Comparison of ENCODE assay signal across 9 mouse cellular contexts in genomic region chr4:149780565-149781356, GRCm38 (mm10). TPM values are rescaled to one million over a fixed set of nuclear protein-coding genes. Genes with fewer than 3 reads are reported as not detected.
DNase-seq lines count a peak whose midpoint lies in the region; ATAC-seq and TF ChIP-seq lines count a peak whose summit lies in the region.
"Had no signal": no experiment of that assay in that cellular context is flagged by ENCODE, and none has a peak within 500 bp of the region (broad histone marks: within the 10 kb centered on the region; RNA-seq: fewer than 3 reads in every experiment).

No protein-coding gene starts in this region.

- H3K4me2 ChIP-seq in lung, embryonic 14.5 days: no peak overlapping the region
- H3K4me2 ChIP-seq in midbrain, embryonic 16.5 days (ENCODE audit: low read length): no peak overlapping the region
- H3K4me2 ChIP-seq: embryonic facial prominence, embryonic 15.5 days had no signal

- WGBS in lung, embryonic 14.5 days: 36% methylated on average over 13 of the region's 13 CpGs
- WGBS in lung, adult 2 months: 23% methylated on average over 13 of the region's 13 CpGs
- 15% methylated on average over 13 of the region's 13 CpGs for WGBS in liver, adult 2 months
- WGBS in midbrain, embryonic 16.5 days: 81% methylated on average over 13 of the region's 13 CpGs

- H3K79me2 ChIP-seq in liver, adult 2 months (ENCODE audit: control insufficient read depth, insufficient read depth, low read length): no peaks in the 10 kb centered on the region

- H3K36me3 ChIP-seq in lung, embryonic 14.5 days (ENCODE audit: insufficient read depth): no peaks in the 10 kb centered on the region
- H3K36me3 ChIP-seq in liver, adult 2 months (ENCODE audit: control insufficient read depth, insufficient read depth, low read length): no peaks in the 10 kb centered on the region
- H3K36me3 ChIP-seq in splenic B cell, adult 2 months (ENCODE audit: control insufficient read depth, insufficient read depth, low read length, poor library complexity, severe bottlenecking): no peaks in the 10 kb centered on the region
- no peaks in the 10 kb centered on the region for H3K36me3 ChIP-seq in midbrain, embryonic 16.5 days (ENCODE audit: control insufficient read depth, insufficient read depth, low read length)
- H3K36me3 ChIP-seq: embryonic facial prominence, embryonic 15.5 days had no signal

- H3K27ac ChIP-seq in lung, embryonic 14.5 days (ENCODE audit: low read depth): no peak overlapping the region
- H3K27ac ChIP-seq in liver, adult 2 months (replicated peaks; ENCODE audit: insufficient read depth, low read depth, low read length): peak overlapping the region; percentile 61
- no peak overlapping the region for H3K27ac ChIP-seq in midbrain, embryonic 16.5 days (ENCODE audit: low read length)
- H3K27ac ChIP-seq: embryonic facial prominence, embryonic 15.5 days had no signal

- H3K9me3 ChIP-seq in lung, embryonic 14.5 days (ENCODE audit: low read depth, low read length): no peaks in the 10 kb centered on the region
- H3K9me3 ChIP-seq in midbrain, embryonic 16.5 days (replicated peaks; ENCODE audit: control insufficient read depth, low read length, poor library complexity, severe bottlenecking): no peaks in the 10 kb centered on the region
- H3K9me3 ChIP-seq: embryonic facial prominence, embryonic 15.5 days had no signal

- TF ChIP-seq POLR2A in lung, adult 2 months (IDR thresholded peaks at IDR 0.05; ENCODE audit: borderline replicate concordance, extremely low read depth, low read depth, low read length): no peak
- TF ChIP-seq POLR2A in liver, adult 2 months (IDR thresholded peaks at IDR 0.05; ENCODE audit: extremely low read depth, insufficient read depth, low read length): no peak

- ATAC-seq in lung, embryonic 14.5 days (ENCODE audit: insufficient read depth): no peak; the same call in 1 of the 2 replicates
- ATAC-seq in activated CD4-positive, CD25-positive, alpha-beta regulatory T cell, adult 4 months: peak; percentile 36
- no peak for ATAC-seq in cerebellum, adult (ENCODE audit: insufficient number of reproducible peaks, low FRiP score, low TSS enrichment)
- no peak for ATAC-seq in midbrain, embryonic 16.5 days

- no peak overlapping the region for H3K9ac ChIP-seq in lung, embryonic 14.5 days
- no peak overlapping the region for H3K9ac ChIP-seq in liver, adult 2 months (ENCODE audit: low read depth, low read length)
- no peak overlapping the region for H3K9ac ChIP-seq in midbrain, embryonic 16.5 days (ENCODE audit: low read depth, low read length)
- H3K9ac ChIP-seq: embryonic facial prominence, embryonic 15.5 days had no signal

- no peak overlapping the region for H3K4me3 ChIP-seq in lung, embryonic 14.5 days (ENCODE audit: low read depth, low read length)
- no peak overlapping the region for H3K4me3 ChIP-seq in lung, adult 2 months (replicated peaks; ENCODE audit: extremely low read depth, low read depth, low read length)
- H3K4me3 ChIP-seq in liver, adult 2 months (ENCODE audit: insufficient read depth, low read depth, low read length): no peak overlapping the region
- no peak overlapping the region for H3K4me3 ChIP-seq in midbrain, embryonic 16.5 days (ENCODE audit: low read depth, low read length)
- H3K4me3 ChIP-seq: embryonic facial prominence, embryonic 15.5 days had no signal

- DNase-seq in lung, embryonic 14.5 days: peak; percentile 79
- DNase-seq in lung, adult 2 months: no peak
- DNase-seq in liver, adult 2 months (ENCODE audit: extremely low read depth, low read depth, low spot score): peak; percentile 94
- DNase-seq in splenic B cell, adult 2 months (ENCODE audit: low read depth, low spot score): peak; percentile 84
- DNase-seq in kidney, adult 11 months: no peak

- TF ChIP-seq CTCF in lung, embryonic 14.5 days (IDR thresholded peaks at IDR 0.05; ENCODE audit: low read depth): no peak
- TF ChIP-seq CTCF in lung, adult 2 months (IDR thresholded peaks at IDR 0.05; ENCODE audit: insufficient read depth, low read length): no peak
- TF ChIP-seq CTCF in liver, adult 2 months (IDR thresholded peaks at IDR 0.05; ENCODE audit: low read depth, low read length): no peak

- no peaks in the 10 kb centered on the region for H3K27me3 ChIP-seq in lung, embryonic 14.5 days (ENCODE audit: insufficient read depth, low read length)
- H3K27me3 ChIP-seq in liver, adult 2 months (ENCODE audit: control insufficient read depth, insufficient read depth, low read length): no peaks in the 10 kb centered on the region
- H3K27me3 ChIP-seq in splenic B cell, adult 2 months (ENCODE audit: control insufficient read depth, insufficient read depth, low read length, poor library complexity, severe bottlenecking): no peaks in the 10 kb centered on the region; the same call in 1 of the 2 replicates
- H3K27me3 ChIP-seq in midbrain, embryonic 16.5 days (ENCODE audit: control insufficient read depth, insufficient read depth, low read depth, low read length): no peaks in the 10 kb centered on the region

- peaks cover 7% of the 10 kb centered on the region; the same call in 1 of the 2 replicates for H3K4me1 ChIP-seq in lung, embryonic 14.5 days (ENCODE audit: insufficient read depth)
- peaks cover 20% of the 10 kb centered on the region for H3K4me1 ChIP-seq in lung, adult 2 months (ENCODE audit: control insufficient read depth, insufficient read depth, low read length)
- H3K4me1 ChIP-seq in liver, adult 2 months (ENCODE audit: control insufficient read depth, insufficient read depth, low read length): peaks cover 31% of the 10 kb centered on the region
- H3K4me1 ChIP-seq in midbrain, embryonic 16.5 days (ENCODE audit: control insufficient read depth, insufficient read depth, low read length): no peaks in the 10 kb centered on the region
- H3K4me1 ChIP-seq: embryonic facial prominence, embryonic 15.5 days had no signal

RNA-seq across cellular contexts. Expression of gene Slc25a33, which starts 6.7 kb away (rescaled TPM):
- 8.7 and 9.6 TPM in 2 replicates for polyA plus RNA-seq in lung, embryonic 14.5 days (2014; fragmentation: Nextera tagmentation; extraction: Ambion mirVana)
- polyA plus RNA-seq in lung, adult 2 months (2012; rRNA removed): 9.5 and 12.7 TPM in 2 replicates
- polyA plus RNA-seq in activated CD4-positive, CD25-positive, alpha-beta regulatory T cell, adult 4 months (2017; shearing (Covaris generic)): 1 to 10 TPM; 5.2 to 7.7 TPM
- total RNA-seq in liver, adult 2 months (2014; rRNA removed): 14.3 and 21.5 TPM in 2 replicates
- polyA plus RNA-seq in liver, adult 2 months (2012; rRNA removed): 11.0 and 12.7 TPM in 2 replicates
- 28.8 and 29.1 TPM in 2 replicates for polyA plus RNA-seq in midbrain, embryonic 16.5 days (2015; fragmentation: Nextera tagmentation; extraction: Ambion mirVana)

RNA-seq across cellular contexts. Expression of gene Tmem201, which starts 42.9 kb away (rescaled TPM):
- 24.7 and 30.3 TPM in 2 replicates for polyA plus RNA-seq in lung, embryonic 14.5 days (2014; fragmentation: Nextera tagmentation; extraction: Ambion mirVana)
- polyA plus RNA-seq in lung, adult 2 months (2012; rRNA removed): 34.0 TPM in 2 replicates
- 1 to 10 TPM; 3.0 to 6.8 TPM for polyA plus RNA-seq in activated CD4-positive, CD25-positive, alpha-beta regulatory T cell, adult 4 months (2017; shearing (Covaris generic))
- total RNA-seq in liver, adult 2 months (2014; rRNA removed): 6.5 and 8.2 TPM in 2 replicates
- 23.4 and 25.2 TPM in 2 replicates for polyA plus RNA-seq in liver, adult 2 months (2012; rRNA removed)
- 46.3 and 47.8 TPM in 2 replicates for polyA plus RNA-seq in midbrain, embryonic 16.5 days (2015; fragmentation: Nextera tagmentation; extraction: Ambion mirVana)

Comparison
In these comparisons a context has a peak if more than half of its experiments do, and no peak if none do; other contexts are left out.
1. DNase-seq: peak in lung, embryonic 14.5 days (single experiment), liver, adult 2 months (single experiment) and splenic B cell, adult 2 months (single experiment); none in lung, adult 2 months (single experiment) and kidney, adult 11 months (single experiment).